Mouse (Mus musculus) urinary bladder, adult 2 months (tissue): ENCODE data around the gene Hes1. TPM values are rescaled to one million over a fixed set of nuclear protein-coding genes. Genes with fewer than 3 reads are reported as not detected.

Experiments used
- DNase-seq: peaks from one replicate; pipeline ENCODE4 v3.0.0; 2022; ENCODE audit warnings: low spot score
- polyA plus RNA-seq: library from polyadenylated mRNA; depleted of rRNA; stranded (reverse); fragments of >200 nt; gene quantifications from 2 replicates; pipeline ENCODE4 v1.2.3, GENCODE M21; 2012; rRNA removed

Gene Hes1
- polyA plus RNA-seq, 1 experiment = 154 TPM

- DNase-seq = no peak
Measured at GRCm38 (mm10) chr16:30114451-30114850, 50.3 kb downstream of the Hes1 start.

Other genes starting within 250 kb of the Hes1 start
- gene Cpn2, start 203.1 kb downstream of the Hes1 start, polyA plus RNA-seq = not detected in 2 replicates
- gene Lrrc15, start 218.9 kb downstream of the Hes1 start, polyA plus RNA-seq = 0.13 and 0.15 TPM in 2 replicates
- 0.13 and 0.15 TPM in 2 replicates for gene Gp5, start 246.4 kb downstream of the Hes1 start, polyA plus RNA-seq